Mouse (Mus musculus) R1 (cell line): ENCODE measurements at regions not wholly inside any gene's neighbourhood (a gene's known extent, or its start where the extent isn't known, plus 50 kb on each side); places are given as distances from the start of the nearest gene placed in this dataset.

Experiments
- DNase-seq: peaks from one replicate; pipeline ENCODE4 v3.0.0-alpha.2; 2018; ENCODE audit warnings: low read depth, low spot score

GRCm38 (mm10) chr6:74966046-74966445 lies 1496.6 kb upstream of the 4931417E11Rik start:
- DNase-seq = no peak

- no peak for DNase-seq
Observed at GRCm38 (mm10) chr6:74928485-74928884, 1459.0 kb upstream of the 4931417E11Rik start.

- no peak for DNase-seq
Observed at GRCm38 (mm10) chr6:74903551-74903950, 1434.1 kb upstream of the 4931417E11Rik start.

GRCm38 (mm10) chr6:74870626-74871320 lies 1401.3 kb upstream of the 4931417E11Rik start:
- no peak for DNase-seq

GRCm38 (mm10) chr6:74820696-74821095 lies 1351.2 kb upstream of the 4931417E11Rik start:
- peak; percentile 70 for DNase-seq
